Mouse (Mus musculus) heart, embryonic 15.5 days (tissue): ENCODE results near the gene Duox2. TPM values are rescaled to one million over a fixed set of nuclear protein-coding genes. Genes with fewer than 3 reads are reported as not detected.
A peak's percentile ranks its signal among the peaks of the same experiment; 100 is the strongest.

Experiments used
- ATAC-seq: fragments of 200-750 bp; cut with Nextera tagmentation; replicated peaks from 2 replicates; pipeline ENCODE4 v1.8.0; 2017; ENCODE audit warnings: low read depth, moderate TSS enrichment; ENCODE audit not compliant: insufficient number of reproducible peaks, insufficient read depth, low FRiP score
- H3K27ac ChIP-seq: fragments of 300-500 bp; sonication (generic); 2 replicates; pipeline ENCODE4 v1.5.1; 2015; ENCODE audit warnings: mild to moderate bottlenecking, inconsistent platforms
- H3K27me3 ChIP-seq: fragments of 300-500 bp; sonication (generic); 2 replicates; pipeline ENCODE4 v1.6.1; 2015; ENCODE audit warnings: inconsistent platforms
- H3K36me3 ChIP-seq: fragments of 300-500 bp; sonication (generic); 2 replicates; pipeline ENCODE4 v1.6.1; 2015; ENCODE audit warnings: mild to moderate bottlenecking, inconsistent platforms
- H3K4me1 ChIP-seq: fragments of 300-500 bp; sonication (generic); replicated peaks from 2 replicates; pipeline ENCODE4 v1.6.1; 2015; ENCODE audit warnings: inconsistent platforms
- H3K4me2 ChIP-seq: fragments of 300-500 bp; sonication (generic); 2 replicates; pipeline ENCODE4 v1.6.1; 2015; ENCODE audit warnings: inconsistent platforms, mild to moderate bottlenecking, moderate library complexity
- H3K4me3 ChIP-seq: fragments of 300-500 bp; sonication (generic); 2 replicates; pipeline ENCODE4 v1.5.1; 2015; ENCODE audit warnings: mild to moderate bottlenecking, inconsistent platforms
- H3K9ac ChIP-seq: fragments of 300-500 bp; sonication (generic); 2 replicates; pipeline ENCODE4 v1.6.1; 2015; ENCODE audit warnings: mild to moderate bottlenecking, inconsistent platforms
- H3K9me3 ChIP-seq: fragments of 300-500 bp; sonication (generic); replicated peaks from 2 replicates; pipeline ENCODE4 v1.6.1; 2016; ENCODE audit warnings: inconsistent platforms
- WGBS: fragments of 180-500 bp; shearing (Covaris S2); methylation state at CpG from one replicate; pipeline ENCODE4 v1.1.7; 2015; ENCODE audit warnings: mixed read lengths; 5-methylcytosine and 5-hydroxymethylcytosine counted together
- polyA plus RNA-seq: library from polyadenylated mRNA; unstranded; fragments of >200 nt; fragmentation: Nextera tagmentation; extraction: Ambion mirVana; gene quantifications from 2 replicates; pipeline ENCODE4 v1.2.1, GENCODE M21; 2015

Duox2 gene
- polyA plus RNA-seq, 1 experiment from 2014 or later = 0.13 TPM

DNA sequence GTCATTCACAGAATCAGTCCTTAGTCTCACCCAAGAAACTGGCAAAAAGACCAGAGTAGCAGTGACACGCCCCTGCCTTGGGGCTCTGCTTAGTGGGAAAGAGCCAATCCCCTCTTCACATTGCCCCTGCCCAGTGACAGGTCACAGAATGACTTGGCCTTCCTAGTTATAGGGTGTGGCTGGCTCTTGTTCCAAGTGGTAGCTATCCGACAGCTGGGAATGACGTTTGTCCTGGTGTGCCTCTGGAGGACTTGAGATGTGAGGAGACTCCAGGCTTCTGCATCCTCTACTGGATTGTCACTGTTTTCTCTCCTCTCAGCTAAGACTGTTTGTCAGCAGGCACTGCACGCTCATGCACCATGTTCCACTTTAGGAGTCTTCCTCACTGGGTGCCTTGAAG, 19.1 kb upstream of the Duox2 start:
- H3K27ac ChIP-seq = no peak overlapping the region
- no peak overlapping the region for H3K4me2 ChIP-seq
- no peak overlapping the region for H3K4me3 ChIP-seq
- H3K36me3 ChIP-seq = no peaks in the 10 kb centered on the region
- peaks cover 12% of the 10 kb centered on the region for H3K4me1 ChIP-seq
- no peak overlapping the region for H3K9ac ChIP-seq
- H3K27me3 ChIP-seq = peaks cover 64% of the 10 kb centered on the region
- WGBS = 50% methylated on average over 4 of the region's 4 CpGs
- H3K9me3 ChIP-seq = no peaks in the 10 kb centered on the region
- ATAC-seq = no peak

DNA sequence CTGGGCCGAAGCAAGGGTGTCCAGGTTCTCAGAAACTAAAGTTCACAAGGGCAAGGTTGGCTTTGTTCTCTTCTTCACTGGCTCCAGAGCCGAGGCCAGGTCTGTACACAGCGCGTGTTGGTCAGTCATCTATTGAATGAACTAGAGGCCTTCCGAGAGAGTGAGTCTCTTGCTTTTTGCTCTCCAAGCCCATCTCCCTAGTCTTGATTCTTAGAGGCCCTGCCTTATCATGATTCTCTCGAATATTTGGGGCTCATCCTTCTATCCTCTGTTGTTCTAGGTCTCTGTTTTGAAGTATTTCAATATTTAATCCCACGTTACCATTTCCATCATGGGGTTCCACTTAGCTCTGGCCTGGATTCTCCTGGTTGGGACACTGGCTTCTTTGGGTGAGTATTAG, 17.1 kb upstream of the Duox2 start, which contains the start of gene Duox1:
Gene Duox1, plus strand, starts transcription at position 301 of the 400 bp plus-strand sequence.
- Histone ChIP-seq H3K9me3 (no peaks in the 10 kb centered on the region), H3K9ac (no peak within 1 kb of the TSS), H3K27me3 (peaks cover 83% of the 10 kb centered on the region), H3K4me2 (no peak within 1 kb of the TSS), H3K36me3 (no peaks in the 10 kb centered on the region), H3K4me3 (no peak within 1 kb of the TSS), H3K27ac (no peak within 1 kb of the TSS), H3K4me1 (peaks cover 12% of the 10 kb centered on the region)
- no peak for ATAC-seq
- 83% methylated on average over 7 of the region's 7 CpGs for WGBS

DNA sequence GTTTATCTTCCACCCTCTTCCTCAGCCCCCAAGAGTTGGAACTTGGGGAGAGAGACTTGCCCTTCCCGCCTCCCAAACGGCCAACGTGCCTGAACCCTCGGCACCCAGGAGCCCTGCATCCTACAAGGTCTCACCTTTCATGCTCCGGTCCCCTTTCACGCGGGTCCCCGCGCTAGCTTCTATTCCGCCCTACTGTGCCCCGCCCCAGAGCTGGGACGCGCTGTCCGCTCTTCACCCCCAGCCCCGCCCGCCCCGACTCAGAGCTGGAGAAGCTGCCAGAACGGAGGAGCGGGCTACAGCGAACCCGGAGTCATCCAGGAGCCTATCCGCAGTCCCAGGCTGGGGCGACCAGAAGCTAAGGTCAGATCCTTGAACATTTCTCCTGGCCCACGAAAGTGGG, 15.3 kb upstream of the Duox2 start, which contains the start of gene Duoxa1:
Gene Duoxa1, minus strand, starts transcription at position 195 of the 400 bp plus-strand sequence.
- H3K4me2 ChIP-seq = peak within 1 kb of the TSS; percentile 61
- 2% methylated on average over 24 of the region's 24 CpGs for WGBS
- 0 out of 2 replicates have a peak, but pooled peaks have one; percentile 14 for ATAC-seq
- H3K4me3 ChIP-seq = peak within 1 kb of the TSS; percentile 34
- H3K27ac ChIP-seq = no peak within 1 kb of the TSS
- peaks cover 12% of the 10 kb centered on the region for H3K4me1 ChIP-seq
- no peaks in the 10 kb centered on the region for H3K36me3 ChIP-seq
- peak within 1 kb of the TSS; percentile 36; the same call in 1 of the 2 replicates for H3K9ac ChIP-seq
- no peaks in the 10 kb centered on the region for H3K9me3 ChIP-seq
- H3K27me3 ChIP-seq = peaks cover 96% of the 10 kb centered on the region

DNA sequence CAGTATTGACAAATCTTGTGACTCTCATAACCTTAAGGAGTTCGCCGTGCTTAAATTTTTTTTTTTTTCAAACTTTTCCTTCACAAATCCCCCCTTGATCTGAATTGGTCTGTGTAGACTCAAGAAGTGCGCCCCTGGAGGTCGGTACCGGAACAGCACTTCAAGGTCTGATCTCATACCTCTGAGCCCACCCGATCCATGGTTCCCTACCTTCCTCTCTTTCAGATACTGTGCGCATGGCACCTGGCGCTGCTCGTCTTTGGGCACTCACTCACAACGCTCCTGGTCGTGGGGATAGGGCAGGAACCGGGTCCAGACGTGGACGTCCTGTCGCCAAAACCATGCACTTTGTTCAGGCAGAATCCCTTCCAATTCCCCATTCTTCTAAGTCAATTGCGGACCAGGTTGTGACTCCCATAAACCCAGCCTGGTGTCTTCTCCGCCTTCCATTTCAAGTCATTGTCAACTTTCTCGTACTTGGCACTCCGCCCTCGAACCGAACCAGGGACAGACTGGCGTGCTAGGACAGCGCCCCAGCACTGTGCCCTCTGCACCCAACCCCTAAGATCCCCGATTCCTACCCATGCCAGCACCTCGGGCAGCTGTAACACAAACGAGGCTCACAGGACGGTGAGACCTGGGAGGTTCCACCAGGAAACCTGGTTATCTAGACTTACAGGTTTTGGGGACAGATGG, 14.6 kb upstream of the Duox2 start:
- H3K27me3 ChIP-seq = peaks cover 94% of the 10 kb centered on the region
- H3K4me1 ChIP-seq = peaks cover 12% of the 10 kb centered on the region
- no peaks in the 10 kb centered on the region for H3K36me3 ChIP-seq
- H3K4me2 ChIP-seq = peak overlapping the region; percentile 61
- 2% methylated on average over 27 of the region's 27 CpGs for WGBS
- peak overlapping the region; percentile 36; the same call in 1 of the 2 replicates for H3K9ac ChIP-seq
- ATAC-seq = no peak
- H3K9me3 ChIP-seq = no peaks in the 10 kb centered on the region
- no peak overlapping the region for H3K27ac ChIP-seq
- peak overlapping the region; percentile 34 for H3K4me3 ChIP-seq

DNA sequence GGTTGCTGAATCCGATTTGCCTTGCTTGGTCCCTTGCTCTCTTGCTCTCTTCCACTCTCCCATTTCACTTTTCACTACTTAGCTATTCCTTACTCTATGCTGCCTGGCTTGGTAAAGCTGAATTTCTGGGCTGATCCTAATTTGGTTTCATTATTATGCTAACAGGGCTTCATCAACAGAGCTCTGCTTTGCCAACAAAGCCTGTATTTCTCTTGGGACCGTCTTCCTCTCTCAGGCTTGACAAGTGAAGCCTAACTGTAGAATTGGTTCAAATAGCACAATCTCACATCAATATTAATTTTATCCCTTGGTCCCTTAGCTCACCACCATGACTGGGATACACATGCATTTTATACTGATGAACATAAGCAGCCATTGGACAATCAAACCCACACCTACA, 13.3 kb upstream of the Duox2 start:
- no peak overlapping the region for H3K27ac ChIP-seq
- no peak overlapping the region for H3K9ac ChIP-seq
- H3K4me3 ChIP-seq = no peak overlapping the region
- peaks cover 95% of the 10 kb centered on the region for H3K27me3 ChIP-seq
- no peak for ATAC-seq
- WGBS = 55% methylated on average over 2 of the region's 2 CpGs
- peaks cover 12% of the 10 kb centered on the region for H3K4me1 ChIP-seq
- H3K4me2 ChIP-seq = no peak overlapping the region
- no peaks in the 10 kb centered on the region for H3K36me3 ChIP-seq
- H3K9me3 ChIP-seq = no peaks in the 10 kb centered on the region

DNA sequence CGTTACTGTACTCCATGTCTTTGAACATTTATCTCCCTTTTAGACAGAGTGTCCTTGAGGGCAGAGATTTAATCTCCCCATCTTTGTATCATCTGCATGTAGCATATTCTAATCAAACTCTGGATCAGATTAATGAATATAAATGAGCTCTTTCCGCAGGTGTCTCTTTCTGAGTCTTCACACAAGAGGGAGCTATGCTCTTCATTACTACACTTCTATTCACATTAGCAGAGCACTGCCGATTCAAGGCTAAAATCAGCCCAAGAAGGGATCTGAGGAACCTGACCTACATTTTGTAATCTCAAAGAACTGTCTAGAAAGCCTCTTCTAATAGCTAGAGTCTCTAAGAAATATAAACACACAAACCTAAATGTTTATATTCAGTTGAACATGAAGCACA, 11.4 kb upstream of the Duox2 start:
- H3K27me3 ChIP-seq = peaks cover 96% of the 10 kb centered on the region

DNA sequence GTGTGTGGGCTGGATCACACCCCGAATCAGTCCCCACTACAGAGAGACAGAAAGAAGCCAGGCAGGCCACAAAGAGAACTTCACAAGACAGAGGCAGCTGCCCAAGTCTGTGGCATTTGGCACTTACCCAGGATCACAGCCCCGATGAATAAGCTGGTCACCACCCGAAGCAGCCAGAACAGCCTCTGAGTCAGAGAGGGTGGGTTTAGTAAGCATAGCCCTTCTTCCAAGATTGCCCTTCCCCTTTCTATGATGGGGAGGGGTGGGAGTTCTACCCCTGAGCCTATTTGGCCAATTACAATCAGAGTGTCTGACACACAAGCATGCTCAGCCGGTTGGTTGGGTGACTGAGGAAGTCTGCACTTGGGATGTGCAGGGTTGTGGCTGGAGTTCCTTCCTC, 7.9 kb upstream of the Duox2 start:
- no peak overlapping the region for H3K4me2 ChIP-seq
- no peak overlapping the region for H3K27ac ChIP-seq
- no peaks in the 10 kb centered on the region for H3K9me3 ChIP-seq
- H3K4me3 ChIP-seq = no peak overlapping the region
- H3K4me1 ChIP-seq = peaks cover 13% of the 10 kb centered on the region
- H3K9ac ChIP-seq = no peak overlapping the region
- ATAC-seq = no peak
- no peaks in the 10 kb centered on the region for H3K36me3 ChIP-seq
- WGBS = 43% methylated on average over 4 of the region's 4 CpGs
- H3K27me3 ChIP-seq = peaks cover 97% of the 10 kb centered on the region

More for the DNA sequence above, 11.4 kb upstream of the Duox2 start:
- H3K27ac ChIP-seq = no peak overlapping the region
- peaks cover 12% of the 10 kb centered on the region for H3K4me1 ChIP-seq
- H3K9me3 ChIP-seq = no peaks in the 10 kb centered on the region
- H3K4me3 ChIP-seq = no peak overlapping the region
- no peaks in the 10 kb centered on the region for H3K36me3 ChIP-seq
- no peak overlapping the region for H3K4me2 ChIP-seq
- H3K9ac ChIP-seq = no peak overlapping the region
- WGBS = 38% methylated on average over 3 of the region's 3 CpGs
- ATAC-seq = no peak

DNA sequence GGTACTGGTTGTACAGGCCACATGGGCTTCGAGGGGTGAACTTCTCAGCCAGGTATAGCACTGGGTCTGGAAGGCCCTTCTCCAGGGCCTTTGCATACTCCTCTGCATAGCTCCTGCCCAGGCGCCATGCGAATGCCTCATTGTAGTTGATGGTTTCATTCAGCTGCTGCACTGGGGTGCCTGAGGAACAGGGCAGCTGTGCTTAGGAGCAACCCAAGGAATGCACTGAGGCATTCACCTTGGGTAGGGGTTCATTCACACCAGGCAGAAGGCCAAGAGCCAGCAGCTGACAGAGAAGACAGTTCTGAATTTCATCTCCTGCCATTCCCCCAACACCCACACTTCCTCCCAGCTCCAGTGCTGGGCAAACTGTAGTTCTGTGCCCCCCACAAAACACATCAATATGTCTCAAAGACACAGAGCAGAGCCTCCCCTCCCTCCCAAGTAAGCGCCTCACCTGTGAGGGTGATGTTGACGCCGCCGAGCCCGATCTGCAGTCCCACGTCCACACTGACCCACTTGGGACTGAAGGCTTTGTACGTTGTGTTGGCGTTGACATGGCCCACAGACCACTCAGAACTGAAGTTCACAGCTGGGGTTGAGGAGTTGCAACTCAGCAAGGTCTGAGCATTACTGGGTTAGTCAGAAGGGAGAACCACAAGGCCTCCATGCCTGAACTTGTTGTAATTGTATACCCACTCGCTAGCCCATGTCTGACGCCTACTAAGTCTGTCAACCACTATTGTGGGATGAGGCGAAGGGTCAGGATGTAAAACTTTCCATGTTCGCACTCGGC, 7.0 kb upstream of the Duox2 start:
- Histone ChIP-seq H3K27me3 (peaks cover 97% of the 10 kb centered on the region), H3K36me3 (no peaks in the 10 kb centered on the region), H3K27ac (no peak overlapping the region), H3K9ac (no peak overlapping the region), H3K9me3 (no peaks in the 10 kb centered on the region), H3K4me1 (peaks cover 17% of the 10 kb centered on the region), H3K4me2 (no peak overlapping the region), H3K4me3 (no peak overlapping the region)
- ATAC-seq = no peak
- 75% methylated on average over 16 of the region's 16 CpGs for WGBS

DNA sequence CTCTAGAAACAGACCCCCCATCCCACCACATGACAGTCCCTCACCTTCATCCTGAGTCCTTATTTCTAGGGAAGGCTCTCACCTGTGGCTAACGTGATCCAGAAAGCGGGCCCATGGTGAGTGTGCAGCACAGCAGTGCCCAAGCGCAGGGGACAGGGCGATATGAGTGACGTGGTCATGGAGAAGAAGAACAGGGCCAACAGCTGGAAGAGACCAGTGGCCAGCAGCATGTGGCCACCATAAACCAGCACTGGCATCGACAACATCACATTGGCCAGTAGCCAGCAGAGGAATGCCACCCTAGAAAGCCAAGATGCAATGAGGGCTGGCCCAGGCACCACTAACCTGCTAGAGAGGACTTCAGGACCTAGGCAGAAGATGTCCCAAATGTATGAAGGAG, 6.3 kb upstream of the Duox2 start:
- Histone ChIP-seq H3K27ac (no peak overlapping the region), H3K4me3 (no peak overlapping the region), H3K9ac (no peak overlapping the region), H3K27me3 (peaks cover 97% of the 10 kb centered on the region), H3K4me2 (no peak overlapping the region), H3K36me3 (no peaks in the 10 kb centered on the region), H3K4me1 (peaks cover 17% of the 10 kb centered on the region), H3K9me3 (no peaks in the 10 kb centered on the region)
- ATAC-seq = no peak
- WGBS = 84% methylated on average over 6 of the region's 6 CpGs

DNA sequence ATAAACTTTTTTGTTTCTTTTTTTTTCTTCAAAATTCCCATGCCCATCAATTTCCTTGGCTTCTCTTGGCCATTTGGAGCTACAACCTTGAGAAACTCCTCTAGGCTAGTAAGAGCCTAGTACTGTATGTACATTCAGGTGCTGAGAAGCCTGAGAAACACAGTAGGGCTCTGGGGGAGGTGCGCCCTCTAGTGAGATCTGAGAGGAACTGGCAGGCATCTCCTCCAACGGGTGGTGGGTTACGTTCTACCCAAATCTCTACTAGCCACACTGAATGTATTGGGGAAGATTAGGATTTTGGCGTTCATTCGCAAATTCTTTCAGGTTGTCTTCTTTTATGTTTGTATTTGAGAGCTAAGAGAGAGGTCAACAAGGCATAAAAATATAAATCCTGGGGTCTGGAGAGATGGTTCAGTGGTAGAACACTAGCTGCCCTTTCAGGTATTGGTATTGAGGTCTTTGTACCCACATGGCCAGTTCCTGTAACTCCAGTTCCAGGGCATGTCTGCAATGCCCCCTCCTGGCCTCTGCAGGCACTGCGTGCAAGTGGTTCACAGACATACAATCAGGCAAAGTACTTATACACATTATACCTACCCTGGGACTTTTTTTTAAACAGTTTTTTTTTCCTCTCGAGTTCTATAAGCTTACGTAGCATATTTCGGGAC, 4.5 kb upstream of the Duox2 start:
- peaks cover 34% of the 10 kb centered on the region for H3K4me1 ChIP-seq
- no peak overlapping the region for H3K27ac ChIP-seq
- H3K4me2 ChIP-seq = no peak overlapping the region
- H3K9me3 ChIP-seq = no peaks in the 10 kb centered on the region
- no peak overlapping the region for H3K9ac ChIP-seq
- no peaks in the 10 kb centered on the region for H3K36me3 ChIP-seq
- no peak overlapping the region for H3K4me3 ChIP-seq
- 12% methylated on average over 9 of the region's 9 CpGs for WGBS
- ATAC-seq = no peak
- H3K27me3 ChIP-seq = peaks cover 99% of the 10 kb centered on the region

DNA sequence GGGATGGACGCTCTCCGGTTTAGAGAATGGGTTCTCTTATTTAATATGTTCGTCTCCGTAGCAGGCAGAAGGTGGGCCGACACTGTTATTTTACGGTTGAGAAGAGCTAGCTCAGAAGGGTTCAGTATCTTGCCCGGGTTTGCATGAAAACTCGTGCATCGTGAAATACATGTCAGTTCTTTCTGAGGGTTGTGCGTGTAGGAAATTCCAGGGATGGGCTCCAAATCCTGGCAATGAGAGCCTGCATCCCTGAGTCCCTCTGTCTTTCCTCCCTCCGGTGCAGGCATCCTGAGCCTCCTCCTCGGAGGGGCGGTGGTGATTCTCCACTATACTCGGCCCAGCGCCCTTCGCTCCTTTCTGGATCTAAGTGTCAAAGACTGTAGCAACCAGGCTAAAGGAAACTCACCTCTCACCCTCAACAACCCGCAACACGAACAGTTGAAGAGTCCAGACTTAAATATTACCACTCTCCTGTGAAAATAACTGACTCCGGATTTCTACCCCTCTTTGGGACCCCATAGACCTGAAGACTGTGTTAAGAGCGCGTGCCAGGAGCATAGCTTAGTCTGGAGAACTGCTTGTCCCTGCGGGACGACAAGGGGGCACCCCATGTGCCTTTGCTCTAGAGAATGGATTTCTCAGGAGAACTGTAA, 3.8 kb upstream of the Duox2 start:
- Histone ChIP-seq H3K9me3 (no peaks in the 10 kb centered on the region), H3K9ac (no peak overlapping the region), H3K4me1 (peaks cover 40% of the 10 kb centered on the region), H3K4me2 (peak overlapping the region; percentile 73), H3K27me3 (peaks cover 99% of the 10 kb centered on the region), H3K4me3 (peak overlapping the region; percentile 45), H3K27ac (no peak overlapping the region), H3K36me3 (no peaks in the 10 kb centered on the region)
- no peak for ATAC-seq
- WGBS = 11% methylated on average over 23 of the region's 23 CpGs
